Mouse (Mus musculus) CD4-positive, CD25-positive, alpha-beta regulatory T cell, adult 4 months (primary cell): ENCODE results near the gene Rdh16f1. TPM values are rescaled to one million over a fixed set of nuclear protein-coding genes. Genes with fewer than 3 reads are reported as not detected.
"Not testable (repeated sequence)": the region's sequence is repeated elsewhere in the genome, so short reads cannot be mapped to it uniquely, and the experiment has no call there.

ENCODE experiments used
- ATAC-seq: one replicate; pipeline ENCODE4 v1.8.0; 2017
- polyA plus RNA-seq, 2 experiments: library from polyadenylated mRNA; unstranded; fragments of 100-300 nt; shearing (Covaris generic); gene quantifications; one replicate each; pipeline ENCODE4 v1.2.1; 2017

The Rdh16f1 gene
- polyA plus RNA-seq, 2 experiments from 2014 or later: 0.40 TPM; not detected in 1

DNA sequence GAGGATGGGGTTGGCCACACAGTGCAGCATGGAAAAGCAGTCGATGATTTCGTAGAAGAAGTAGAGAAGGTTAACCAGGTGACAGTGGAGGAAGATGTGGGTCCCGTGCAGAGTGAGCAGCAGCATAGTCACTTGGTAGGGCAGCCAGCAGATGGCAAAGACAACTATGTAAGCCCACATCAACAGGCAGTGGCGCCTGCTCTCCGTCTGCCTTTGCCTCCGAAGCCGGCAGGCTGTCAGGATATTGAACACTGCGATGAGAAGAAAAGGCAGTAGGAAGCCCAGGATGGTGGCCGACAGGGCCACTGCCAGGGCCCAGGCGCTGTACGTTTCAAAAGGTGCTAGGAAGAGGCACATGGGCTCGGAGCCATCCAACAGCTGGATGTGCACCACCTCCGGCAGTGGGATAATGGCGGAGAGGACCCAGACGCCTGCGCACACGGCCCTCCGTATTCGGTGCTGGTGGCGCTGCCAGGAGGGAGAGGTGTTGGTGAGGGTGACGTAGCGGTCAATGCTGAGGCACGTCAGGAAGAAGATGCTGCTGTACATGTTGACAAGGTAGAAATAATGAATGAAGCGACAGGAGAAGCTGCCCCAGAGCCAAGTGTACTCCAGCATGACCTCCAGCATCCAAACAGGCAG, 9.3 kb upstream of the Rdh16f1 start:
- ATAC-seq: no peak

DNA sequence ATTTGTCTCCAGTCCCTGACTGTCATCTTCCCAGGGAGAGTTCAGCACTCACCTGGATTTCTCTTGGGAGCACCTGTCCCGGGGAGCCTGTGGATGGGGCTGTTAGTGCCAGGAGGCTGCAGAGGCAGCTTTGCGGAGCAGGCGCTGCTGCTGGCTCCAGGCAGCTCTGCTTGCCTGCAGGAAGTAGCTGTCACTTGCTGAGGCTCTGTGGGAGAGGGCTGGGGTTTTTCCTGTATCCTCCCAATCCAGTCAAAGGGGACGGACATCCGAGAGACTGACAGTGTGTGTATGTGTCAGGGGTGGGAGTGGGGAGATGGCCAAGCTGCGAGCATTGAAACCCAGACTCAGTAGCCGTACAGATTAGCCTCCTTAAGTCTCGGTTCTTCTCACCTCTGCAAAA, 8.0 kb upstream of the Rdh16f1 start, which contains the start of gene Gpr182:
Gene Gpr182, minus strand, starts transcription at position 185 of the 400 bp plus-strand sequence.
- no peak for ATAC-seq

- ATAC-seq: no peak
These were observed 4.9 kb upstream of the Rdh16f1 start for GRCm38 (mm10) chr10:127754566-127755166.

GRCm38 (mm10) chr10:127755246-127755645, 4.3 kb upstream of the Rdh16f1 start:
- ATAC-seq: no peak

DNA sequence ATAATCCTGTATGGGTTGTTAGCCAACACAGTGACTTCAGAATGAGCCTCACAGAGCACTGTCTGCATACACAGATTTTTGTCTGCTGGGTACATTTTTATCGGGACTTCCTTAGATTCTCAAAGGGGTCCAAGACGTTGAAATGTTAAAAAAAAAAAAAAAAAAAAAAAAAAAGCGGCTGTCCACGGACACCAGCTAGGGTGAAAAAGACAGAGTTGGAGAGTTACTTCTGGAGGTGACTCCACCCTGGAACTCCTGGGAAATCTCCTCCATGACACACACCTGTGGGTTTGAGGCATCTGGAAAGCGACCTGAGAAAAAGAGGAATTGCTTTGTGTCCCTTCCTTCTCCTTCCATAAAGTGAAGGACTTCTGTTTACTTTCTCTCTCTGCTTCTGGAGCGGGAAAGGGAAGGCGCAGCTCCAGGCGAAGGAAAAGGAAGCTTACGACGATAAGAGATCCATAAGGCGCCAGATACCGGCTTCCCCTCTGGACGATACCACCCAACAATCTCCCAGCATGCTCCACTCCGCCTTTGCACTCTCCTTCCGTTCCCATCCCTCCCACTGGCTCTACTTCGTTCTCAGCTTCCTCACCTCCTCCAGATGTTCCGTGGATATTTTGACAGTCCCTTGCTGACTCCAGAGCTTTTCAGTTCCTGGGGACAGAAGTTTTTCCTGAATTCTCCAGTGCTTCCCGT, 3.7 kb upstream of the Rdh16f1 start:
- ATAC-seq: no peak

GRCm38 (mm10) chr10:127762926-127763325, 3.3 kb downstream of the Rdh16f1 start:
- ATAC-seq: not testable (repeated sequence)

DNA sequence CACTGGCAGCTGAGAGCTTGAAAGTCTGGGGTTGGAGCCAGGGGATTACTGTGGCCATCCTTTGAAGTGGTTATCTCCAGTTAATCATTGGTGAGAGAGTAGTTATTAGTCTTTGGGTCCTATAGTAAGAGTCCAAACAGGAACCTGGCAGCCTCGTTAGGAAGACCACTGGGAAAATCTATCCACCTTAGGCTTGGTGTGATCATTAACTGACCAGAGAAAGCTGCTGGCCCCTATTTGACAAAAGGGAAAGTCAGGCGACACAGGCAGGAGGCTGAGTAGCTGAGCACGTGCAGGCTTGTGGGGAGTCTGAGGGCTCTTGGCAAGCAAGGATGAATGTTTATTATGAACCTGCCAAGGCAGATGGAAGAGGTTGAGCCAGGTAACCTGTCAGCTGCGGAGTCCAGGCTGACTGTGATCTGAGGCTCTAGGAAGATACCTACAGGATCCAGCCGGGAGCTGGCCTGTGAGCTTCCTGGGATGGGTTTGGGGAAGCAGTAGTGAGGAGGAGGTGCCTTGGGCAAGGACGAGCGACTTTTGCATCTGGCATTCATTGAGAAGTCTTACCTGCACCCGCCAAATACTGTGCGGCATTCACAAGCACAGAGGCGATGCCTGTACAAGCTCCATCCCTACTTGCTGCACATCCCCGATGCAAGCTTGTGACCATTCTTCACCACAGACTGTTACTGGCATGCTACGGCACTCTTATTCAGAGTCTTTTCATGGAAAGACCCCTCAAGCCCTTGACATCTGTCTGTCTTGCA, 4.5 kb downstream of the Rdh16f1 start:
- no peak for ATAC-seq

GRCm38 (mm10) chr10:127766564-127766963, 7.0 kb downstream of the Rdh16f1 start:
- ATAC-seq: no peak

- no peak for ATAC-seq
These were observed 16.4 kb downstream of the Rdh16f1 start, which contains the start of gene Rdh9 for GRCm38 (mm10) chr10:127776011-127776410. Gene Rdh9 (plus strand): TSS chr10:127776386.

GRCm38 (mm10) chr10:127782321-127782720, 22.7 kb downstream of the Rdh16f1 start:
- ATAC-seq: not testable (repeated sequence)

GRCm38 (mm10) chr10:127785411-127785810, 25.8 kb downstream of the Rdh16f1 start:
- ATAC-seq: not testable (repeated sequence)

- ATAC-seq: no peak
These were observed 39.7 kb downstream of the Rdh16f1 start for GRCm38 (mm10) chr10:127799295-127799694.

- ATAC-seq: no peak
These were observed 41.3 kb downstream of the Rdh16f1 start, which contains the start of gene Rdh16 for GRCm38 (mm10) chr10:127800891-127801290. Gene Rdh16 (plus strand): TSS chr10:127801152.

DNA sequence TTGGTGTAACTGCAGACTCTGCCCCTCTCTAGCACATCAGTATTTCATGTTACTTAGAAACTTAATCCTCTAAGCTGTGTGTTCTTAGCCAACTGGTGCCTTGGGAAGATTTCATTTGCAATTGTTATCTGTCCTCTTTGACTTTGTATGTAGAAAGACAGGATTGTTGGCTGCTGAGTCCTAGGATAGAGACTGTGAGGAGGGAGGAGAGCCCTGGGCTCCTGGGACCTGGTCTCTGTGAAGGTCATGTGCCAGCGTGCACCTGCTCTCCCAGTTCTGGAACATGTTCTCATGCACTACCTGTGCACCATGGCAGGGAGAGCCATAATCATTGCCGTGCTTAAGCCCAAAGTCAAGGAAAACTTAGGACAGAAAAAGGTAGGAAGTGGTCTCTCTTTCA, 42.0 kb downstream of the Rdh16f1 start:
- ATAC-seq: no peak

- no peak for ATAC-seq
These were observed 42.6 kb downstream of the Rdh16f1 start for GRCm38 (mm10) chr10:127802236-127802635.

DNA sequence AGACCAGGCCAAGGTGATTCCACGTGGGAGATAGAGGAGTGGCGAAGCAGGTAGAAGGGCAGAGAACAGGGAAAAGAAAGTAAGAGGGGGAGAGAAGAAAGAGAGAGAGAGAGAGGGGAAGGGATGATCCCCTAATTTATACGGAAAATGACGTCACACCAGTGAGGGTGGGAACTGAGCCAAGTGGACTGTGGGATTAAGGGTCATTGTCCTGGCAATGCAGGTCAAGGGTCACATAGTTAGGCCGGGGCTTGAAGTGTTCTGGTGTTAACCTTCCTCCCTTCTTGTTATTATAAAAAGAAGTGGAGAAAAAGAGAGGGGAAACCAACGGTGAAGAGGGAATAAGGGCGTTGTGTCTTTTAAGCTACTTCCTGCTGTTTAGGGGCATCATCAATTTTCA, 44.8 kb downstream of the Rdh16f1 start:
- no peak for ATAC-seq

DNA sequence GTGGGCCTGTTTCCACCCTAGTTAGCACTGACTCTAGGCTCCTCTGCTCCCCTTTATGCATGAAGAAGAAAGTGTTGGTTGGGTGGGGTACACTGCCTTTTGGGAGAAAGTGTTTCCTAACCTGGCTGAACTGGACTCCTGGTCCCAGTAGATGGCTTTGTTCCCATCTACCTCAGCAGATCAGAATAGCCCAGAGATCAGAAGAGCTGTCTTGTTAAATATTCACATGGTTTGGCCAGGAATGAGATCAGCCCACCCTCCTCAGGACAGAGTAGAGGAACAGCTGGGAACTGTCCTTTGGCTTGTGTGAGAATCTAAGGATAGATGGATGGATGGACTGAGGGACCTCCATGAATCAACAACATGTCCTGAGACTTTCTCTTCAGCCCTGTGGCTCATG, 56.3 kb downstream of the Rdh16f1 start:
- ATAC-seq: no peak

DNA sequence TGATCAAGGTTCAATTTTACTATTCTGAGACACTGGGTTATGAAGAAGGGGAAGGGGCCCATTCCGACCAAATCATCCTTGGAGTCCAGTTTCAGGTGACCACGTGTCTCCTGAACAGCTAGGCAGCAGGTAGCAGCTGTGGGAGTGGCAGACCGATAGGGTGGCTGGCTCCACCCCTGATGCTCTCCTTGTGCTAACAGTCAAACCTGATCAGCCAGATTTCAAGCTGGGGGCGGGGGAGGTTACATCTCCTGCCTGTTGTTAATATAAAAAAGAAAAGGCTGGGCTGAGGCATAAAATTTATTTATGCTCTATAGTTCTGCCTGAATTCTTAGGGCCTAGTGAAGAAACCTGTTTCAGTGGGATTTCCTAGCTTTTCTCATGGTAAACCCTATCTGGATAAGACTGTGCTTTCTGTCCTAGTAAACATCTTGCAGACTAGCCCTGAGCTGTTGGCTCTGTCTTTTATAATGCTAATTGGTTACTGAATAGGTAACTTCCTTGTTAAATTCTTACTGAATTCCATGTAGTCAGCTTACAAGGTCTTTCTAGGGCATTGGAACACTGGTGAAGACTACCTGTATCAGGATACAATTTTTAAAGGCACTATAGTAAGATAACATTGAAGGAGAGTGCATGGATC, 57.8 kb downstream of the Rdh16f1 start:
- ATAC-seq: not testable (repeated sequence)

DNA sequence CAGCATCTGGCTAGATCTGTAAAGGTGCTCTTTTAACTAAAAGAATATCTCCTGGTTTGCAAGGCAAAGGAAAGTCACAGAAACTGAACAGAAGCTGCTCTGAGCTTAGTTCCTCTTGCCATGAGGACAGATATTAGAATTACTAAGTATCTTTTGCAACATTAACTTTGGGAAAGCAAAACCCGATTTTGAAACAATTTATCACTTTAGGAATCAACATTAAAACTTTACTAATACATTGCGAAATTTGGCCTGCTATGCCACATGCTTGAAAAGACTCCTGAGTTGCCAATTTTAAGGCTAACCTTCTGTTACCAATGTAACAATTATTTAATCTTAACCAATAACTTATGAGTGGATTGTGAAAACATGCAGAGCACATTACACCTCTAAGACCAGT, 62.2 kb downstream of the Rdh16f1 start:
- not testable (repeated sequence) for ATAC-seq

GRCm38 (mm10) chr10:127825386-127825785, 65.8 kb downstream of the Rdh16f1 start:
- ATAC-seq: no peak

DNA sequence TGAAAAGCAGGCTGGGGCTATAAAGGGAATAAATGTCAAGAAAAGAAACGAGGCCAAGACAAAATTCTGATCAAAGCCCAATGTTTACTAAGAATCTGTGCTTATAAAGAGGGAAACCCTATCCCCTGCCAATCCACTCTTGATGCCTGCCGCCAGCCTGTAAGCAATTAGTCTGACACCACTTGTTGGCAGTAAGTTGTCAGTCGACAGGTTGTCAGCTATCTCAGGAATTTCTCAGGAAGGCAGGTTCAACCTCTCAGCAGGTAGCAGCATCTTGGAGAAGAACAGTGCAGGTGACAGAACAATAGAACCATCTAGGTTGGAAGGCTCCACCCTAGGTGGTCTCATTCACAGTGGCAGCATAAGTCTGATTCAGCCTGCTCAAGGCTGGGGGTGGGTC, 69.5 kb downstream of the Rdh16f1 start:
- no peak for ATAC-seq

DNA sequence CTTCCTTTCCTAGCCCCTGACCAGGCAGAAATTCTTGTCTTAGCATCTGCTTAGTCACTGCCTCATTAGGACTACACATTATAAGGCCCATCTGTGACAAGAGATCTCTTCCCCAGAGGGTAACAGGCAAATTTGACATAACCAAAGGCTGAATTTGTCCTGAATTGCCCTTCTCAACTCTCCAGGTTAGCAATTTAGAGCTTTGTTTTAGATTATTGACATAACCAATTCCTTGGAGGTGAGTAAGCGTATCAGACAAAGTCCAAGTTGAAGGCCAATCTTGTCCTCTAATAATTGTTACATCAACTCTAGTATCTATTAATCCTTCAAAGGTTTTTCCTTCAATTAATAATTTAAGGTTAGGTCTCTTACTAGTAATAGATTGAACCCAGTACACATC, 74.6 kb downstream of the Rdh16f1 start:
- ATAC-seq: not testable (repeated sequence)
